Mouse (Mus musculus): Measurements from ENCODE around the gene Lmo3. TPM values are rescaled to one million over a fixed set of nuclear protein-coding genes. Genes with fewer than 3 reads are reported as not detected.

Lmo3 gene
- total RNA-seq, 1 experiment: not detected

- Histone ChIP-seq H3K4me3 (ENCODE audit: insufficient read depth in 1 of 2, low read depth in 1 of 2, low read length in 2 of 2, poor library complexity in 1 of 2, severe bottlenecking in 1 of 2) (no peak overlapping the region), H3K36me3 (ENCODE audit: control insufficient read depth, insufficient read depth, low read length, poor library complexity, severe bottlenecking) (no peaks in the 10 kb centered on the region), H3K27ac (ENCODE audit: insufficient read depth, low read depth, low read length, poor library complexity, severe bottlenecking) (no peak overlapping the region), H3K9me3 (ENCODE audit: control insufficient read depth, insufficient read depth, low read depth, low read length) (no peaks in the 10 kb centered on the region), H3K9ac (ENCODE audit: insufficient read depth, low read depth, low read length, poor library complexity, severe bottlenecking) (no peak overlapping the region), H3K4me1 (ENCODE audit: control insufficient read depth in 2 of 2, insufficient read depth in 2 of 2, low read length in 2 of 2, poor library complexity in 1 of 2) (no peaks in the 10 kb centered on the region)
- TF ChIP-seq HCFC1 (IDR thresholded peaks at IDR 0.05; ENCODE audit: borderline replicate concordance, insufficient read depth, low read length) (no peak), MAFK (IDR thresholded peaks at IDR 0.05; ENCODE audit: insufficient read depth, low read depth, low read length) (no peak), ZC3H11A (IDR thresholded peaks at IDR 0.05; ENCODE audit: borderline replicate concordance, low read depth, low read length) (no peak), CHD2 (IDR thresholded peaks at IDR 0.05; ENCODE audit: low read depth, low read length) (no peak), ZNF384 (IDR thresholded peaks at IDR 0.05; ENCODE audit: low read depth, low read length) (no peak)
- in situ Hi-C loops (cut with MboI; ENCODE audit: low sequenced_read_pairs in 2 of 2, unreplicated experiment in 2 of 2): no loop called here
- DNase-seq (ENCODE audit: low read depth, low spot score): no peak
Observed at GRCm38 (mm10) chr6:138595991-138596698, 14.4 kb upstream of the Lmo3 start.

- no peaks in the 10 kb centered on the region for H3K9me3 ChIP-seq (ENCODE audit: control insufficient read depth, insufficient read depth, low read depth, low read length)
- no peaks in the 10 kb centered on the region for H3K36me3 ChIP-seq (ENCODE audit: control insufficient read depth, insufficient read depth, low read length, poor library complexity, severe bottlenecking)
- no peak overlapping the region for H3K9ac ChIP-seq (ENCODE audit: insufficient read depth, low read depth, low read length, poor library complexity, severe bottlenecking)
- no peak overlapping the region for H3K27ac ChIP-seq (ENCODE audit: insufficient read depth, low read depth, low read length, poor library complexity, severe bottlenecking)
- TF ChIP-seq ZC3H11A (IDR thresholded peaks at IDR 0.05; ENCODE audit: borderline replicate concordance, low read depth, low read length) (no peak), CHD2 (IDR thresholded peaks at IDR 0.05; ENCODE audit: low read depth, low read length) (no peak), ZNF384 (IDR thresholded peaks at IDR 0.05; ENCODE audit: low read depth, low read length) (no peak), MAFK (IDR thresholded peaks at IDR 0.05; ENCODE audit: insufficient read depth, low read depth, low read length) (no peak), HCFC1 (IDR thresholded peaks at IDR 0.05; ENCODE audit: borderline replicate concordance, insufficient read depth, low read length) (no peak)
- no peak overlapping the region for H3K4me3 ChIP-seq (ENCODE audit: insufficient read depth in 1 of 2, low read depth in 1 of 2, low read length in 2 of 2, poor library complexity in 1 of 2, severe bottlenecking in 1 of 2)
- DNase-seq (ENCODE audit: low read depth, low spot score): peak; percentile 16
- no peaks in the 10 kb centered on the region for H3K4me1 ChIP-seq (ENCODE audit: control insufficient read depth in 2 of 2, insufficient read depth in 2 of 2, low read length in 2 of 2, poor library complexity in 1 of 2)
- in situ Hi-C loops (cut with MboI; ENCODE audit: low sequenced_read_pairs in 2 of 2, unreplicated experiment in 2 of 2): no loop called here
Observed at GRCm38 (mm10) chr6:138583314-138583713, 1.5 kb upstream of the Lmo3 start.

- no peaks in the 10 kb centered on the region for H3K4me1 ChIP-seq (ENCODE audit: control insufficient read depth in 2 of 2, insufficient read depth in 2 of 2, low read length in 2 of 2, poor library complexity in 1 of 2)
- H3K36me3 ChIP-seq (ENCODE audit: control insufficient read depth, insufficient read depth, low read length, poor library complexity, severe bottlenecking): no peaks in the 10 kb centered on the region
- no peak overlapping the region for H3K9ac ChIP-seq (ENCODE audit: insufficient read depth, low read depth, low read length, poor library complexity, severe bottlenecking)
- no peak overlapping the region for H3K4me3 ChIP-seq (ENCODE audit: insufficient read depth in 1 of 2, low read depth in 1 of 2, low read length in 2 of 2, poor library complexity in 1 of 2, severe bottlenecking in 1 of 2)
- no peaks in the 10 kb centered on the region for H3K9me3 ChIP-seq (ENCODE audit: control insufficient read depth, insufficient read depth, low read depth, low read length)
- DNase-seq (ENCODE audit: low read depth, low spot score): no peak
- TF ChIP-seq MAFK (IDR thresholded peaks at IDR 0.05; ENCODE audit: insufficient read depth, low read depth, low read length) (no peak), HCFC1 (IDR thresholded peaks at IDR 0.05; ENCODE audit: borderline replicate concordance, insufficient read depth, low read length) (no peak), ZNF384 (IDR thresholded peaks at IDR 0.05; ENCODE audit: low read depth, low read length) (no peak), ZC3H11A (IDR thresholded peaks at IDR 0.05; ENCODE audit: borderline replicate concordance, low read depth, low read length) (no peak), CHD2 (IDR thresholded peaks at IDR 0.05; ENCODE audit: low read depth, low read length) (no peak)
- H3K27ac ChIP-seq (ENCODE audit: insufficient read depth, low read depth, low read length, poor library complexity, severe bottlenecking): no peak overlapping the region
- in situ Hi-C loops (cut with MboI; ENCODE audit: low sequenced_read_pairs in 2 of 2, unreplicated experiment in 2 of 2): no loop called here
Observed at GRCm38 (mm10) chr6:138582506-138583000, 785 bp upstream of the Lmo3 start.

- Histone ChIP-seq H3K27ac (ENCODE audit: insufficient read depth, low read depth, low read length, poor library complexity, severe bottlenecking) (no peak overlapping the region), H3K4me3 (ENCODE audit: insufficient read depth in 1 of 2, low read depth in 1 of 2, low read length in 2 of 2, poor library complexity in 1 of 2, severe bottlenecking in 1 of 2) (no peak overlapping the region), H3K9me3 (ENCODE audit: control insufficient read depth, insufficient read depth, low read depth, low read length) (no peaks in the 10 kb centered on the region), H3K4me1 (ENCODE audit: control insufficient read depth in 2 of 2, insufficient read depth in 2 of 2, low read length in 2 of 2, poor library complexity in 1 of 2) (no peaks in the 10 kb centered on the region), H3K36me3 (ENCODE audit: control insufficient read depth, insufficient read depth, low read length, poor library complexity, severe bottlenecking) (no peaks in the 10 kb centered on the region), H3K9ac (ENCODE audit: insufficient read depth, low read depth, low read length, poor library complexity, severe bottlenecking) (no peak overlapping the region)
- TF ChIP-seq ZC3H11A (IDR thresholded peaks at IDR 0.05; ENCODE audit: borderline replicate concordance, low read depth, low read length) (no peak), HCFC1 (IDR thresholded peaks at IDR 0.05; ENCODE audit: borderline replicate concordance, insufficient read depth, low read length) (no peak), MAFK (IDR thresholded peaks at IDR 0.05; ENCODE audit: insufficient read depth, low read depth, low read length) (no peak), ZNF384 (IDR thresholded peaks at IDR 0.05; ENCODE audit: low read depth, low read length) (no peak), CHD2 (IDR thresholded peaks at IDR 0.05; ENCODE audit: low read depth, low read length) (no peak)
- no peak for DNase-seq (ENCODE audit: low read depth, low spot score)
- in situ Hi-C loops (cut with MboI; ENCODE audit: low sequenced_read_pairs in 2 of 2, unreplicated experiment in 2 of 2): no loop called here
Observed at GRCm38 (mm10) chr6:138580491-138581076, 1.2 kb downstream of the Lmo3 start.

Data from ES-E14 (cell line).